Mouse (Mus musculus): ENCODE measurements at regions not wholly inside any gene's neighbourhood (a gene's known extent, or its start where the extent isn't known, plus 50 kb on each side); places are given as distances from the start of the nearest gene placed in this dataset.

DNA sequence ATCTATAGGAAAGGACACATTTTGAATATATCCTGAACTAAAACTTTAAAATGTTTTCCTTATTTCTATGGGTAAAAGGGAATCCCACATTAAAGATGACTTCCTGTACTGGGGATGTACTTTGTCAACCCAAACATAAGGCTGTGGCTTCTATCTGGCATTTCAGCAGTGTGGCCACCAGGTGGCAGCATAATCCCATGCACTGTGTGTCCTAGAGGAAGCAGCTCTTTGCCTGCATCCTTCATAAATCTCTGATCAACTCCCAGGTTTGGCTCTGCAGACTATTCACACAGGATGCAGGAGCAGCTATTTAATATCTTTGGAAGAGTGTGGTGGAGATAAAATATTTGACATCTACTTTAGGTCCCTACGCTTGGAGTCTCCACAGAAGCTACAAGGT lies 59.1 kb downstream of the Bmp15 start:
- peak; percentile 82 for DNase-seq (ENCODE audit: low spot score)

DNA sequence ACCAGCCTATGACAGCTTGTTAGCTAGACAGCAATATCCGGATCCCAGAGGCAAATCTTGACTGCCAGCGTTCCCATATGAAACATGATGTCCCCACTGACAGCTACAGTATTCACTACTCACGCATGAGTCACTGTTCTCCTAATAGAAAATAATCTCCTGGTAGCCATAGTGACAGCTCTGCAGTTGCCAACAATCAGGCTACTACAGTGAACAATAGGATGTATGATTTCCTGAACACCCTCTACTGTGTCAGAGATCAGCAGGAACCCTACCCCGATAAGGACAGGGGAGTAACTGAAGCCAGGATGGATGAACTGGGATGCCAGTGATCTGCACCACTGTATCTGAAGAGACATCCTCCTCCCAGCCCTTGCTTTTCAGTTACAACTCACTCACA lies 62.0 kb downstream of the Bmp15 start:
- no peak for DNase-seq (ENCODE audit: low spot score)

DNA sequence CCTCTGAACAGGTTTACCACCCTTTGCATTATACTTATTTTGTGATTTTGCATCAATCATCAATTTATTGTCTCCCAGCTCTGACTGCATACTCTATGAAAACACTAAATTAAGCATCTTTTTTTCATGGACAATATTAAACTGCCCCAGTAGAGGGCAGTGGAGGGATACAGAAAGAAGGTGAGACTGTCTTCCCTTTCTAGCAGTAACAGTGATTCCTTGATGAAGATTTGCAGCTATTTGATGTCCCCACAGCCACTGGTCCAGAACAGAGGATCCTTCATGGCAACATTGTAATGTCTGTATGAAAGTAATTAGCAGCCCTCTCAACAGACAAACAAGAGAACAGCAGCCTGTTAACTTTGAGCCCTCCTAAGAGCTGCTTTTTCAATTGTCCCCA lies 66.5 kb downstream of the Bmp15 start:
- DNase-seq (ENCODE audit: low spot score), result peak; percentile 3

DNA sequence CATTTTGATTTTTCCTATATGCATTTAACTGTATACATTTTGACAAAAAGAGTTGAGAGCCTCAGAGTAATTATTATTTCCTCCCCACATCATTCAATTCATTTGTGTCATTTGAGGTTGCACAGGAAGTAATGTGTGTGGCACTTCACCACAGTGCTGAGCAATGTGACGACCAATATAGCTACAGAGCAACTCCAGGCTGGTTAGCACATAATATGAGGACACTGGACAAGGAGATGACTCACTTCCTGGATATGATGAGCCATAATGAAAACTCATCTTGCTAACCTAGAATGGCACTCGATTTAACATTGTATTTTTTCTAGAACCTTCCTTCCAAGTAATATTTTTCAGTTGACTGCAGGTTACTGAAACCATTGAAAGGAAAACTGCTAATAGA lies 67.6 kb downstream of the Bmp15 start:
- DNase-seq (ENCODE audit: low spot score), result no peak
